Mouse (Mus musculus) megakaryocyte, embryonic 14.5 days (primary cell): ENCODE measurements at regions not wholly inside any gene's neighbourhood (a gene's known extent, or its start where the extent isn't known, plus 50 kb on each side); places are given as distances from the start of the nearest gene placed in this dataset.

Experiments
- FLI1 ChIP-seq: IDR thresholded peaks from 2 replicates; pipeline ENCODE4 v1.6.1; 2012; ENCODE audit warnings: low read length, inconsistent platforms, mixed read lengths
- GATA1 ChIP-seq: IDR thresholded peaks from 3 replicates; pipeline ENCODE4 v1.6.1; 2012; ENCODE audit warnings: mixed read lengths, low read length, inconsistent platforms, borderline replicate concordance

- TF ChIP-seq GATA1 (no peak), FLI1 (no peak)
Measured at GRCm38 (mm10) chr1:121996461-121996860, 428.7 kb upstream of the Ddx18 start.
